Mouse (Mus musculus) brain, embryonic 14.5 days (tissue): ENCODE measurements around the gene Cox8b.

Experiments used
- CTCF ChIP-seq: fragments of 200-500 bp; IDR thresholded peaks from 2 replicates; pipeline ENCODE4 v1.5.1; 2012; ENCODE audit warnings: inconsistent platforms, mild to moderate bottlenecking, moderate library complexity, borderline replicate concordance; ENCODE audit not compliant: insufficient read depth, insufficient read length; ENCODE audit errors: extremely low read depth
- POLR2A ChIP-seq: fragments of 200-500 bp; IDR thresholded peaks from 2 replicates; pipeline ENCODE4 v1.6.1; 2012; ENCODE audit warnings: mild to moderate bottlenecking, inconsistent platforms, borderline replicate concordance; ENCODE audit not compliant: poor library complexity, insufficient read depth, insufficient read length, severe bottlenecking; ENCODE audit errors: extremely low read depth

- TF ChIP-seq POLR2A (no peak), CTCF (no peak)
Observed at GRCm38 (mm10) chr7:140877364-140877763, 22.9 kb downstream of the Cox8b start.
